Mouse (Mus musculus) lung, postnatal 0 days (tissue): ENCODE data around the gene Nme8. TPM values are rescaled to one million over a fixed set of nuclear protein-coding genes. Genes with fewer than 3 reads are reported as not detected.

Experiments used
- ATAC-seq: fragments of 200-750 bp; cut with Nextera tagmentation; 2 replicates; pipeline ENCODE4 v1.8.0; 2017; ENCODE audit warnings: moderate library complexity
- DNase-seq: peaks from one replicate; pipeline ENCODE4 v3.0.0-alpha.2; 2016; ENCODE audit warnings: low spot score
- H3K27ac ChIP-seq: fragments of 300-500 bp; sonication (generic); 2 replicates; pipeline ENCODE4 v1.5.1; 2014; ENCODE audit warnings: antibody characterized with exemption, mild to moderate bottlenecking, low read length, mixed read lengths
- H3K27me3 ChIP-seq: fragments of 300-500 bp; sonication (generic); replicated peaks from 2 replicates; pipeline ENCODE4 v1.6.1; 2014; ENCODE audit warnings: low read length, mixed read lengths; ENCODE audit not compliant: insufficient read depth
- H3K36me3 ChIP-seq: fragments of 300-500 bp; sonication (generic); 2 replicates; pipeline ENCODE4 v1.6.1; 2014; ENCODE audit warnings: low read length, mixed read lengths; ENCODE audit not compliant: insufficient read depth
- H3K4me1 ChIP-seq: fragments of 300-500 bp; sonication (generic); 2 replicates; pipeline ENCODE4 v1.6.1; 2014; ENCODE audit warnings: antibody characterized with exemption, low read depth, low read length, mixed read lengths; ENCODE audit not compliant: insufficient read depth
- H3K4me2 ChIP-seq: fragments of 300-500 bp; sonication (generic); replicated peaks from 2 replicates; pipeline ENCODE4 v1.6.1; 2014; ENCODE audit warnings: low read depth, mild to moderate bottlenecking, low read length, moderate library complexity, mixed read lengths
- H3K4me3 ChIP-seq: fragments of 300-500 bp; sonication (generic); 2 replicates; pipeline ENCODE4 v1.5.1; 2014; ENCODE audit warnings: low read depth, low read length
- H3K9ac ChIP-seq: fragments of 300-500 bp; sonication (generic); replicated peaks from 2 replicates; pipeline ENCODE4 v1.6.1; 2014; ENCODE audit warnings: low read depth, mild to moderate bottlenecking
- H3K9me3 ChIP-seq: fragments of 300-500 bp; sonication (generic); 2 replicates; pipeline ENCODE4 v1.6.1; 2016; ENCODE audit warnings: low read length, mixed read lengths
- CTCF ChIP-seq: IDR thresholded peaks from 2 replicates; pipeline ENCODE4 v1.5.1; 2016; ENCODE audit warnings: antibody characterized with exemption, mild to moderate bottlenecking
- EP300 ChIP-seq: IDR thresholded peaks from 2 replicates; pipeline ENCODE4 v1.6.1; 2016; ENCODE audit warnings: antibody characterized with exemption, mild to moderate bottlenecking, control low read depth
- WGBS: fragments of 180-500 bp; shearing (Covaris S2); extraction: QIAGEN DNeasy Blood & Tissue Kit; methylation state at CpG from one replicate; pipeline ENCODE4 v1.1.7; 2014; 5-methylcytosine and 5-hydroxymethylcytosine counted together
- polyA plus RNA-seq: library from polyadenylated mRNA; unstranded; fragments of >200 nt; fragmentation: Nextera tagmentation; extraction: Ambion mirVana; gene quantifications from 2 replicates; pipeline ENCODE4 v1.2.1, GENCODE M21; 2015

Nme8 gene
- polyA plus RNA-seq, 1 experiment from 2014 or later, result 0.11 TPM

- H3K4me3 ChIP-seq, result no peak overlapping the region
- no peaks in the 10 kb centered on the region for H3K27me3 ChIP-seq
- H3K4me2 ChIP-seq, result no peak overlapping the region
- H3K9ac ChIP-seq, result no peak overlapping the region
- ATAC-seq, result no peak
- no peak overlapping the region for H3K27ac ChIP-seq
- H3K4me1 ChIP-seq, result no peaks in the 10 kb centered on the region
- TF ChIP-seq EP300 (no peak), CTCF (no peak)
- DNase-seq, result no peak
- no peaks in the 10 kb centered on the region for H3K36me3 ChIP-seq
- no peaks in the 10 kb centered on the region for H3K9me3 ChIP-seq
Observed at GRCm38 (mm10) chr13:19604916-19605315, 92.7 kb downstream of the Nme8 start.

- H3K27me3 ChIP-seq, result no peaks in the 10 kb centered on the region
- WGBS, result 38% methylated on average over 1 of the region's 1 CpGs
- H3K36me3 ChIP-seq, result no peaks in the 10 kb centered on the region
- H3K4me3 ChIP-seq, result no peak overlapping the region
- no peak overlapping the region for H3K4me2 ChIP-seq
- H3K9me3 ChIP-seq, result no peaks in the 10 kb centered on the region
- peak; percentile 63 for DNase-seq
- TF ChIP-seq EP300, result peak; percentile 43; the same call in 1 of the 2 replicates
- no peak for TF ChIP-seq CTCF
- no peak overlapping the region for H3K27ac ChIP-seq
- no peak overlapping the region for H3K9ac ChIP-seq
- peak; percentile 70 for ATAC-seq
- H3K4me1 ChIP-seq, result no peaks in the 10 kb centered on the region
Observed at GRCm38 (mm10) chr13:19603719-19604118, 93.9 kb downstream of the Nme8 start.

- Histone ChIP-seq H3K27me3 (no peaks in the 10 kb centered on the region), H3K27ac (no peak overlapping the region), H3K9ac (no peak overlapping the region), H3K4me2 (no peak overlapping the region), H3K36me3 (no peaks in the 10 kb centered on the region), H3K4me3 (no peak overlapping the region), H3K4me1 (no peaks in the 10 kb centered on the region), H3K9me3 (no peaks in the 10 kb centered on the region)
- no peak for ATAC-seq
- DNase-seq, result no peak
- WGBS, result 87% methylated on average over 1 of the region's 1 CpGs
- TF ChIP-seq CTCF (no peak), EP300 (no peak)
Observed at GRCm38 (mm10) chr13:19602531-19602930, 95.1 kb downstream of the Nme8 start.

- Histone ChIP-seq H3K9ac (no peak overlapping the region), H3K4me1 (no peaks in the 10 kb centered on the region), H3K27ac (no peak overlapping the region), H3K36me3 (no peaks in the 10 kb centered on the region), H3K4me2 (no peak overlapping the region), H3K4me3 (no peak overlapping the region), H3K9me3 (no peaks in the 10 kb centered on the region), H3K27me3 (no peaks in the 10 kb centered on the region)
- TF ChIP-seq CTCF (no peak), EP300 (no peak)
- 71% methylated on average over 6 of the region's 6 CpGs for WGBS
- ATAC-seq, result no peak
- DNase-seq, result no peak
Observed at GRCm38 (mm10) chr13:19599242-19599641, 98.4 kb downstream of the Nme8 start.

GRCm38 (mm10) chr13:19595141-19595540 lies 102.5 kb downstream of the Nme8 start:
- no peak for ATAC-seq
- no peak overlapping the region for H3K9ac ChIP-seq

More at GRCm38 (mm10) chr13:19595141-19595540, 102.5 kb downstream of the Nme8 start:
- Histone ChIP-seq H3K4me2 (no peak overlapping the region), H3K27me3 (no peaks in the 10 kb centered on the region), H3K9me3 (no peaks in the 10 kb centered on the region), H3K4me3 (no peak overlapping the region), H3K4me1 (no peaks in the 10 kb centered on the region), H3K27ac (no peak overlapping the region), H3K36me3 (no peaks in the 10 kb centered on the region)
- 96% methylated on average over 1 of the region's 1 CpGs for WGBS
- no peak for DNase-seq
- TF ChIP-seq EP300 (no peak), CTCF (no peak)

Other genes starting within 250 kb of the Nme8 start
- gene Epdr1, start 77.9 kb downstream of the Nme8 start, polyA plus RNA-seq, result 16.0 and 16.4 TPM in 2 replicates
- 0.36 and 0.76 TPM in 2 replicates for gene Sfrp4, start 74.7 kb downstream of the Nme8 start, polyA plus RNA-seq
- 1.4 and 2.6 TPM in 2 replicates for gene Gpr141, start 126.5 kb upstream of the Nme8 start, polyA plus RNA-seq